ENCODE assay signal across 17 mouse cellular contexts in genomic region chr11:118493458-118493857, GRCm38 (mm10). TPM values are rescaled to one million over a fixed set of nuclear protein-coding genes. Genes with fewer than 3 reads are reported as not detected.
DNase-seq lines count a peak whose midpoint lies in the region; ATAC-seq and TF ChIP-seq lines count a peak whose summit lies in the region.
"Had no signal": no experiment of that assay in that cellular context is flagged by ENCODE, and none has a peak within 500 bp of the region (broad histone marks: within the 10 kb centered on the region; RNA-seq: fewer than 3 reads in every experiment).

No protein-coding gene starts in this region.

- WGBS in kidney, postnatal 0 days, result 87% methylated on average over 2 of the region's 2 CpGs
- WGBS in kidney, adult 2 months, result 74% methylated on average over 2 of the region's 2 CpGs
- 64% methylated on average over 2 of the region's 2 CpGs for WGBS in midbrain, embryonic 12.5 days
- 85% methylated on average over 2 of the region's 2 CpGs for WGBS in midbrain, embryonic 11.5 days
- 50% methylated on average over 2 of the region's 2 CpGs for WGBS in lung, postnatal 0 days
- WGBS in neural tube, embryonic 15.5 days, result 89% methylated on average over 2 of the region's 2 CpGs

- H3K27me3 ChIP-seq in kidney, postnatal 0 days (ENCODE audit: insufficient read depth, low read length), result no peaks in the 10 kb centered on the region
- no peaks in the 10 kb centered on the region for H3K27me3 ChIP-seq in kidney, adult 2 months (replicated peaks; ENCODE audit: control insufficient read depth, insufficient read depth, low read length)
- peaks cover 15% of the 10 kb centered on the region for H3K27me3 ChIP-seq in midbrain, embryonic 12.5 days
- no peaks in the 10 kb centered on the region for H3K27me3 ChIP-seq in midbrain, embryonic 11.5 days (ENCODE audit: control insufficient read depth, insufficient read depth, low read length)
- H3K27me3 ChIP-seq in lung, postnatal 0 days (replicated peaks; ENCODE audit: insufficient read depth, low read length), result no peaks in the 10 kb centered on the region
- no peaks in the 10 kb centered on the region for H3K27me3 ChIP-seq in neural tube, embryonic 15.5 days (replicated peaks)
- H3K27me3 ChIP-seq: hindbrain, embryonic 15.5 days had no signal

- TF ChIP-seq EP300 in lung, postnatal 0 days (IDR thresholded peaks at IDR 0.05), result peak; percentile 83

- no peak overlapping the region for H3K9ac ChIP-seq in kidney, postnatal 0 days (ENCODE audit: low read depth, low read length)
- H3K9ac ChIP-seq in midbrain, embryonic 12.5 days (replicated peaks), result no peak overlapping the region
- H3K9ac ChIP-seq in midbrain, embryonic 11.5 days (ENCODE audit: low read length), result no peak overlapping the region
- H3K9ac ChIP-seq in lung, postnatal 0 days (replicated peaks; ENCODE audit: low read depth), result no peak overlapping the region
- no peak overlapping the region for H3K9ac ChIP-seq in neural tube, embryonic 15.5 days (replicated peaks)
- H3K9ac ChIP-seq: embryonic facial prominence, embryonic 15.5 days; hindbrain, embryonic 15.5 days; liver, embryonic 14.5 days had no signal

- no peak overlapping the region for H3K4me3 ChIP-seq in kidney, postnatal 0 days (replicated peaks; ENCODE audit: low read depth, low read length)
- no peak overlapping the region for H3K4me3 ChIP-seq in kidney, adult 2 months (ENCODE audit: insufficient read depth, low read depth, low read length)
- no peak overlapping the region for H3K4me3 ChIP-seq in midbrain, embryonic 12.5 days
- H3K4me3 ChIP-seq in midbrain, embryonic 11.5 days (ENCODE audit: low read depth, low read length), result no peak overlapping the region
- no peak overlapping the region for H3K4me3 ChIP-seq in lung, postnatal 0 days (ENCODE audit: low read depth, low read length)
- no peak overlapping the region for H3K4me3 ChIP-seq in neural tube, embryonic 15.5 days (replicated peaks)
- H3K4me3 ChIP-seq: embryonic facial prominence, embryonic 15.5 days; hindbrain, embryonic 15.5 days; myocyte had no signal

- H3K4me1 ChIP-seq in kidney, postnatal 0 days (replicated peaks; ENCODE audit: insufficient read depth, low read length), result peaks cover 22% of the 10 kb centered on the region
- no peaks in the 10 kb centered on the region for H3K4me1 ChIP-seq in kidney, adult 2 months (ENCODE audit: control insufficient read depth, insufficient read depth, low read length)
- peaks cover 25% of the 10 kb centered on the region for H3K4me1 ChIP-seq in midbrain, embryonic 12.5 days
- peaks cover 5% of the 10 kb centered on the region for H3K4me1 ChIP-seq in midbrain, embryonic 11.5 days (ENCODE audit: control insufficient read depth, insufficient read depth, low read length)
- H3K4me1 ChIP-seq in lung, postnatal 0 days (ENCODE audit: insufficient read depth, low read depth, low read length), result no peaks in the 10 kb centered on the region
- H3K4me1 ChIP-seq in neural tube, embryonic 15.5 days, result peaks cover 49% of the 10 kb centered on the region

- 0 out of 2 replicates have a peak overlapping the region, but pooled peaks have one; percentile 15 for H3K27ac ChIP-seq in kidney, postnatal 0 days
- H3K27ac ChIP-seq in kidney, adult 2 months (ENCODE audit: insufficient read depth, low read depth, low read length), result no peak overlapping the region
- H3K27ac ChIP-seq in midbrain, embryonic 12.5 days (replicated peaks), result peak overlapping the region; percentile 58; the same call in 1 of the 2 replicates
- no peak overlapping the region for H3K27ac ChIP-seq in midbrain, embryonic 11.5 days (ENCODE audit: low read depth, low read length)
- peak overlapping the region; percentile 43; the same call in 1 of the 2 replicates for H3K27ac ChIP-seq in lung, postnatal 0 days (ENCODE audit: low read length)
- H3K27ac ChIP-seq in neural tube, embryonic 15.5 days (replicated peaks), result peak overlapping the region; percentile 54; the same call in 1 of the 2 replicates
- H3K27ac ChIP-seq: embryonic facial prominence, embryonic 15.5 days; liver, embryonic 14.5 days had no signal

- H3K36me3 ChIP-seq in kidney, postnatal 0 days (ENCODE audit: insufficient read depth, low read length), result no peaks in the 10 kb centered on the region
- H3K36me3 ChIP-seq in kidney, adult 2 months (ENCODE audit: control insufficient read depth, insufficient read depth, low read length), result no peaks in the 10 kb centered on the region
- H3K36me3 ChIP-seq in midbrain, embryonic 12.5 days, result no peaks in the 10 kb centered on the region
- no peaks in the 10 kb centered on the region for H3K36me3 ChIP-seq in midbrain, embryonic 11.5 days (ENCODE audit: control insufficient read depth, insufficient read depth, low read length)
- H3K36me3 ChIP-seq in lung, postnatal 0 days (ENCODE audit: insufficient read depth, low read length), result no peaks in the 10 kb centered on the region
- peaks cover 3% of the 10 kb centered on the region; the same call in 1 of the 2 replicates for H3K36me3 ChIP-seq in neural tube, embryonic 15.5 days
- H3K36me3 ChIP-seq: embryonic facial prominence, embryonic 15.5 days; hindbrain, embryonic 15.5 days had no signal

- TF ChIP-seq POLR2A in kidney, adult 2 months (IDR thresholded peaks at IDR 0.05; ENCODE audit: low read depth, low read length), result no peak

- no peak for ATAC-seq in kidney, postnatal 0 days (replicated peaks; ENCODE audit: low FRiP score, low read depth)
- no peak for ATAC-seq in midbrain, embryonic 12.5 days (ENCODE audit: low FRiP score, low read depth)
- no peak for ATAC-seq in midbrain, embryonic 11.5 days (ENCODE audit: low FRiP score)
- ATAC-seq in lung, postnatal 0 days, result peak; percentile 83
- no peak for ATAC-seq in neural tube, embryonic 15.5 days (ENCODE audit: low FRiP score)
- ATAC-seq: intestine, postnatal 0 days had no signal

- no peaks in the 10 kb centered on the region for H3K9me3 ChIP-seq in kidney, postnatal 0 days (replicated peaks; ENCODE audit: low read length)
- no peaks in the 10 kb centered on the region for H3K9me3 ChIP-seq in midbrain, embryonic 12.5 days
- no peaks in the 10 kb centered on the region for H3K9me3 ChIP-seq in midbrain, embryonic 11.5 days (ENCODE audit: control insufficient read depth, low read length)
- no peaks in the 10 kb centered on the region for H3K9me3 ChIP-seq in lung, postnatal 0 days (ENCODE audit: low read length)
- H3K9me3 ChIP-seq in neural tube, embryonic 15.5 days (replicated peaks), result no peaks in the 10 kb centered on the region
- H3K9me3 ChIP-seq: embryonic facial prominence, embryonic 15.5 days; hindbrain, embryonic 15.5 days had no signal

- TF ChIP-seq CTCF in kidney, postnatal 0 days (IDR thresholded peaks at IDR 0.05; ENCODE audit: low read depth), result no peak
- no peak for TF ChIP-seq CTCF in kidney, adult 2 months (conservative IDR thresholded peaks at IDR 0.05; ENCODE audit: insufficient read depth, insufficient read length, low read depth, low read length)
- no peak for TF ChIP-seq CTCF in lung, postnatal 0 days (IDR thresholded peaks at IDR 0.05)

- DNase-seq in kidney, postnatal 0 days (ENCODE audit: low spot score), result no peak
- DNase-seq in kidney, adult 2 months, result no peak
- DNase-seq in midbrain, embryonic 11.5 days (ENCODE audit: low spot score, missing footprints), result no peak
- DNase-seq in lung, postnatal 0 days (ENCODE audit: low spot score), result no peak
- DNase-seq in cerebellum, postnatal 25 days, result no peak
- DNase-seq: adrenal gland, postnatal 10 days; cerebellum, adult 2 months; gastrocnemius, postnatal 25 days; kidney, postnatal 10 days; thymus, adult 18-20 months had no signal

- H3K4me2 ChIP-seq in kidney, postnatal 0 days (ENCODE audit: low read length), result no peak overlapping the region
- no peak overlapping the region for H3K4me2 ChIP-seq in midbrain, embryonic 12.5 days (replicated peaks)
- no peak overlapping the region for H3K4me2 ChIP-seq in midbrain, embryonic 11.5 days
- H3K4me2 ChIP-seq in lung, postnatal 0 days (replicated peaks; ENCODE audit: low read depth, low read length), result no peak overlapping the region
- H3K4me2 ChIP-seq in neural tube, embryonic 15.5 days, result no peak overlapping the region
- H3K4me2 ChIP-seq: embryonic facial prominence, embryonic 15.5 days; hindbrain, embryonic 15.5 days had no signal

RNA-seq across cellular contexts. Expression of gene Engase, which starts 16.8 kb away (rescaled TPM):
- polyA plus RNA-seq in kidney, postnatal 0 days (2015; fragmentation: Nextera tagmentation; extraction: Ambion mirVana), result 5.3 and 5.8 TPM in 2 replicates
- polyA plus RNA-seq in kidney, adult 2 months (2012; rRNA removed), result 10.5 and 12.3 TPM in 2 replicates
- 6.9 and 7.3 TPM in 2 replicates for polyA plus RNA-seq in midbrain, embryonic 12.5 days (2016; fragmentation: Nextera tagmentation; extraction: Ambion mirVana)
- 4.4 and 6.4 TPM in 2 replicates for polyA plus RNA-seq in midbrain, embryonic 11.5 days (2014; fragmentation: Nextera tagmentation; extraction: Ambion mirVana)
- 4.7 and 4.9 TPM in 2 replicates for polyA plus RNA-seq in lung, postnatal 0 days (2015; fragmentation: Nextera tagmentation; extraction: Ambion mirVana)
- 7.1 and 8.7 TPM in 2 replicates for polyA plus RNA-seq in neural tube, embryonic 15.5 days (2015; fragmentation: Nextera tagmentation; extraction: Ambion mirVana)

Comparison
In these comparisons a context has a peak if more than half of its experiments do, and no peak if none do; other contexts are left out.
1. H3K27ac ChIP-seq: peak in kidney, postnatal 0 days (single experiment), midbrain, embryonic 12.5 days (single experiment), lung, postnatal 0 days (single experiment) and neural tube, embryonic 15.5 days (single experiment); none in kidney, adult 2 months (single experiment) and midbrain, embryonic 11.5 days (single experiment).